Mouse (Mus musculus) kidney, adult 10 weeks (tissue): ENCODE measurements around the gene Icmt. TPM values are rescaled to one million over a fixed set of nuclear protein-coding genes. Genes with fewer than 3 reads are reported as not detected.

Experiments used
- polyA plus RNA-seq: library from polyadenylated mRNA; stranded (reverse); fragments of 350-450 nt; fragmentation: Illumina TruSeq; extraction: RNeasy Lipid Tissue Mini Kit (QIAGEN cat#74804); gene quantifications from one replicate; pipeline ENCODE4 v1.2.3, GENCODE M21; 2014; ENCODE audit warnings: low read depth, low replicate concordance

The Icmt gene
- polyA plus RNA-seq: 10.5 TPM

GRCm38 (mm10) chr4:152296874-152297861 is at the start of gene Icmt:
Gene Icmt, plus strand, starts transcription at chr4:152297227.

DNA sequence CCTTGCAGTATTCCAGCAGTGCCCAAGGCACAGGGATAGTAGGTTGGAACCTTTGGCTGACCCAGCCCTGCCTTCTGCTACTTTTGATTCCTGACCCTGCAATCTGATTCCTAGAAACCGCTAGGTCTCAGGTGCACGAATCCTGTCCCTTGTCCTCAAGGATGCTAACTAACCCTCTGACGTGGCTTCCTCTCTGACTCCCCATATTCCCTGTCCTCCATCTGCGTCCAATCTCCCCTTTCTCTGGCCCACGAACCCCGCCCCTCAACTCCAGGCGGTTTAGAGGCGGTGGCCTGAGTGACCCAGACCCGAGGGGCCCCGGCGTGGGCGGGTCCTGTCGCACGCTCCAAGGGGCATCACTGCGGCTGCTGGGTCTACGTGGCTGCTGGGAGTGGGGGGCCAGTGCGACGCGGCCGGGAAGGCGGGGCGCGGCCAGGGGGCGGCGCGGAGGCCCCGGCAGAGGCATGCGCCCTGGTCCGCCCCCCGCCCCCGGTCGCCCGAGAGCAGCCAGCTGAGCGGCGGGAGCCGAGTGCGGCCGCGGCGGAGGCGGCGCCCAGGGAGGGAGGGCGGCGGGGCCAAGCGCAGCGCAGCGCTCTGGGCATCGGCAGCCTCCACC is 23.3 kb upstream of the Icmt start, which contains the start of gene Gpr153:
Gene Gpr153, plus strand, starts transcription at position 612 of the 616 bp plus-strand sequence.

DNA sequence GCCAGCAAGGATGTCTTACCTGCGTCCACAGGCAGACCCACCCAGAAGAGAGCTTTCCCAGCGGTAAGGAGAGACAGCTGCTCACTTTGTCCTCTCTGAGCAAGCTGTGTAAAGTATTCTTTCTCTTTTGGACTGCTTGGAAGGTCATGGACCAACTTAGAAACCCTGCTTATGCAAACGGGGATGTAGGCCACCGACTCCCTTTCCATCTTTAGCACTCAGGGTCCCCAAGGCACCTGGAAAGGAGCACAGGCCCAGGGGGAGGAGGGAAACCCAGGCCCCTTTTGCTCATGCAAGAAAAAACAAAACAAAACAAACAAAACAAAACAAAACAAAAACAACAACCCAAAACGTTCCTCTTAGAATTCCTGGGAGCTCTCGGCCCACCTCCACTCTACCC is 5.5 kb upstream of the Icmt start, which contains the start of gene Hes3:
Gene Hes3, minus strand, starts transcription at position 101 of the 400 bp plus-strand sequence.

DNA sequence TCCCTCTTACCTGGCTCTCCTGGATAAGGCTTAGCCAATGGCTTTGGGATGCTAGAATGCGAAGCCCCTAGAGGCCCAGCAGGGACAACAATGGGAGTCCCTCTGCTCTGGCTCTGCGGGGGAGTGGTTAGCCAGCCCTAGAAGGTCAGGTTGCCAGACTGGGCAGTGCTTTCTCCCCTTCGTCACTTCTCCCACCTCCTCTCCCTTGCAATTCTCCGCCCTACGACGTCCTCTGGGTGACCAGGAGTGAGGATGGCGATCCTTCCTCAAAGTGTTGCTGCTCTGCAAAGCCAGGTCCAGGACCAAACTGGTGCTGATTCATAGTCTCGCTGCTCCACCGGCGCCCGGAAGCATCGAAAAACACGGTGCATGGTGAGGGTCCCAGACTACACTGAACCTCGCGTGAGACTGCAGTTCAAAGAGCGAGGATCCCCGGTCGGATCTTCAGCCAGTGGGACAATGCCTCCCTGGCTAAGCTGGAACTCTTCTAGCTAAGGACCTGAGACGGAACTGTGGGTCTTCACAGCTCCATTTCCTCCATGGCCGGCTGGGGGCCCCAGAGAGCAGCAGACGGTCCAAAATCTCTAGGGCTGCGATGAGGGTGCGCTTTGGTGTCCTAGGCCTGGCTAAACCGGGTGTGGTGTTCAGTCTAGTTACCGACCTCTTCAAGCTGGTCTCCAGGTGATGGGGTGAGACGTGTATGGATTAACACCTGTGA is 21.6 kb downstream of the Icmt start, which contains the start of gene Rnf207:
Gene Rnf207, minus strand, starts transcription at position 477 of the 718 bp plus-strand sequence.

GRCm38 (mm10) chr4:152325574-152326411 is 28.8 kb downstream of the Icmt start, which contains the start of gene Rpl22:
Gene Rpl22, plus strand, starts transcription at chr4:152325742.

DNA sequence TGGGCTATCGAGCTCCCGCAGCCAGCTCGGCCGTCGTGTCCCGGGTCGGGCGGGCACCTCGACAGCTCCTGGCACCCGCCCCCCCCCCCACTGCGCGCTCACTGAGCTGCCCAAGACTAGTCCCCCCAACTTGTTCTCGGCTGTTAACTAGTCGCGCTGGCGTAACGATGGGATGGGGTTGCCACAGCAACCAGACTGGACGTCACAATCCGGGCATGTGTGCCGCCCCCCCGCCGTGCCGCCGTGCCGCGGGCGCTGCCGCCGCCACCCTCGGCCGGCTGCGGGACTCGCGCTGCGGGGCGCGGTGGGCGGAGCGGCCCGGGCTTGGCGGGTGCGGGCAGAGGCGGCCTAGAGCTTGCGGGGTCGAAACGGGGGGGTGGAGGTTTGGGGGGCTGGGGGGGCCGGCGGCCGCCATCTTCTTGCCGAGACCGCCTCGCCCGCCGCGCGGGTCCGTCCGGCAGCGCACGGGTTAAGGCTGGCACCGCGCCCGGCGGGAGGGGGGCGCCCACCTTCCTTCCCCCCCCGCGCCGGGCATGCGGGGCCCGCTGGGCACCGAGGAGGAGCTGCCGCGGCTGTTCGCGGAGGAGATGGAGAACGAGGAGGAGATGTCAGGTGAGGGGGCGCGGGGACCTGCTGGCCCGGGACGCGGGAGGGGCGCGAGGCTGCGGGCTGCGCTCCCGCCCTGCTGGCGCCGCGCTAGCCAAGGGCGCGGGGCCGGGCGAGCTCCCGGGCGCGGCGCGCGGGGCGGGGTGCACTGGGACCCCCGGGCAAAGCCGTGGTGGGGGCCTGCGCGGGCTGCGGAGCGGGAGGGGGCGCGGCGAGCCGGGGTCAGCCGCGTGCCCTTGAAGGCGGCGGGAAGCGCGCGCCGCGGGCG is 41.6 kb downstream of the Icmt start, which contains the start of gene Chd5:
Gene Chd5, plus strand, starts transcription at position 233 of the 874 bp plus-strand sequence.

Other genes with a start within 250 kb of the Icmt start
- gene Plekhg5, start 224.7 kb upstream of the Icmt start, polyA plus RNA-seq: 0.20 TPM
- gene Tnfrsf25, start 181.3 kb upstream of the Icmt start, polyA plus RNA-seq: not detected
- gene Espn, start 144.9 kb upstream of the Icmt start, polyA plus RNA-seq: 1.5 TPM
- 0.24 TPM for gene Hes2, start 138.4 kb upstream of the Icmt start, polyA plus RNA-seq
- 2.3 TPM for gene Acot7, start 119.1 kb upstream of the Icmt start, polyA plus RNA-seq
- 0.73 TPM for gene Gpr153, start 23.0 kb upstream of the Icmt start, polyA plus RNA-seq
- gene Hes3, start 5.6 kb upstream of the Icmt start, polyA plus RNA-seq: not detected
- not detected for gene Rnf207, start 21.8 kb downstream of the Icmt start, polyA plus RNA-seq
- gene Rpl22, start 28.5 kb downstream of the Icmt start, polyA plus RNA-seq: 253 TPM
- not detected for gene Chd5, start 41.4 kb downstream of the Icmt start, polyA plus RNA-seq
- gene Nphp4, start 179.5 kb downstream of the Icmt start, polyA plus RNA-seq: not detected
- gene Kcnab2, start 180.6 kb downstream of the Icmt start, polyA plus RNA-seq: 0.20 TPM